In genomic region chr8:114251321-114252065, GRCm38 (mm10) we compare ENCODE assay signal across 19 mouse cellular contexts. TPM values are rescaled to one million over a fixed set of nuclear protein-coding genes. Genes with fewer than 3 reads are reported as not detected.
DNase-seq lines count a peak whose midpoint lies in the region; ATAC-seq lines count a peak whose summit lies in the region.
"Had no signal": no experiment of that assay in that cellular context is flagged by ENCODE, and none has a peak within 500 bp of the region (broad histone marks: within the 10 kb centered on the region; RNA-seq: fewer than 3 reads in every experiment).

No protein-coding gene starts in this region.

- peak; percentile 99 for ATAC-seq in cerebellum, adult (ENCODE audit: insufficient number of reproducible peaks, low FRiP score, low TSS enrichment)
- ATAC-seq: forebrain, postnatal 0 days had no signal

- DNase-seq in cerebellum, postnatal 4 days (ENCODE audit: low spot score in 2 of 2): no peak
- peak; percentile 92 for DNase-seq in cerebellum, adult 11-12 months
- DNase-seq in cerebellum, adult 9-11 months: peak; percentile 95
- DNase-seq in fat pad, adult 2 months (ENCODE audit: extremely low read depth, low read depth, low spot score): peak; percentile 49
- no peak for DNase-seq in liver
- DNase-seq in gastrocnemius, postnatal 10 days: no peak
- DNase-seq in adrenal gland, postnatal 36 days: no peak
- DNase-seq: forebrain, postnatal 0 days; gastrocnemius, postnatal 25 days; heart, adult 2 months; kidney, adult 18-20 months; kidney, postnatal 36 days; right cerebral cortex, postnatal 25 days; thymus, adult 18-20 months; thymus, postnatal 25 days had no signal

RNA-seq across cellular contexts. Expression of gene Vat1l, which starts 46.1 kb away (rescaled TPM):
- 1 to 10 TPM; 4.9 to 7.3 TPM for total RNA-seq in gastrocnemius, postnatal 10 days (2021)
- 10 to 100 TPM in 1 of 2 experiments, 1 to 10 TPM in 1; 9.8 to 14.0 TPM for total RNA-seq in adrenal gland, postnatal 36 days (2021)
- total RNA-seq: CH12.LX; hematopoietic stem cell, adult 5-6 weeks; megakaryocyte progenitor cell, adult 5-6 weeks had no signal

Comparison
In these comparisons a context has a peak if more than half of its experiments do, and no peak if none do; other contexts are left out.
1. DNase-seq: peak in cerebellum, adult 11-12 months (single experiment), cerebellum, adult 9-11 months (single experiment) and fat pad, adult 2 months (single experiment); none in cerebellum, postnatal 4 days (0 of 2), liver (single experiment), gastrocnemius, postnatal 10 days (single experiment) and adrenal gland, postnatal 36 days (0 of 2).